Mouse (Mus musculus) midbrain, postnatal 0 days (tissue): ENCODE measurements around the gene Stx11. TPM values are rescaled to one million over a fixed set of nuclear protein-coding genes. Genes with fewer than 3 reads are reported as not detected.

Source experiments
- ATAC-seq: fragments of 200-750 bp; cut with Nextera tagmentation; 2 replicates; pipeline ENCODE4 v1.8.0; 2017; ENCODE audit warnings: moderate number of reproducible peaks, mild to moderate bottlenecking, moderate TSS enrichment, moderate library complexity; ENCODE audit not compliant: low FRiP score
- DNase-seq: peaks from one replicate; pipeline ENCODE4 v3.0.0-alpha.2; 2015; ENCODE audit warnings: low spot score
- H3K27ac ChIP-seq: fragments of 300-500 bp; sonication (generic); 2 replicates; pipeline ENCODE4 v1.5.1; 2014; ENCODE audit warnings: low read depth, mild to moderate bottlenecking, low read length, mixed read lengths
- H3K27me3 ChIP-seq: fragments of 300-500 bp; sonication (generic); 2 replicates; pipeline ENCODE4 v1.6.1; 2014; ENCODE audit warnings: low read length, control low read depth, mixed read lengths; ENCODE audit not compliant: insufficient read depth
- H3K36me3 ChIP-seq: fragments of 300-500 bp; sonication (generic); 2 replicates; pipeline ENCODE4 v1.6.1; 2014; ENCODE audit warnings: low read length, control low read depth, mixed read lengths; ENCODE audit not compliant: insufficient read depth
- H3K4me1 ChIP-seq: fragments of 300-500 bp; sonication (generic); 2 replicates; pipeline ENCODE4 v1.6.1; 2014; ENCODE audit warnings: mild to moderate bottlenecking, control low read depth, antibody characterized with exemption, low read length, mixed read lengths; ENCODE audit not compliant: insufficient read depth
- H3K4me2 ChIP-seq: fragments of 300-500 bp; sonication (generic); 2 replicates; pipeline ENCODE4 v1.6.1; 2014; ENCODE audit warnings: low read depth, mild to moderate bottlenecking, low read length, mixed read lengths; ENCODE audit not compliant: poor library complexity, severe bottlenecking
- H3K4me3 ChIP-seq: fragments of 300-500 bp; sonication (generic); 2 replicates; pipeline ENCODE4 v1.5.1; 2014; ENCODE audit warnings: low read depth, mild to moderate bottlenecking, low read length, moderate library complexity
- H3K9ac ChIP-seq: fragments of 300-500 bp; sonication (generic); replicated peaks from 2 replicates; pipeline ENCODE4 v1.6.1; 2014; ENCODE audit warnings: mild to moderate bottlenecking, low read length, moderate library complexity, mixed read lengths; ENCODE audit not compliant: poor library complexity, severe bottlenecking
- H3K9me3 ChIP-seq: fragments of 300-500 bp; sonication (generic); 2 replicates; pipeline ENCODE4 v1.6.1; 2016; ENCODE audit warnings: low read length, control low read depth
- CTCF ChIP-seq: IDR thresholded peaks from 2 replicates; pipeline ENCODE4 v1.5.1; 2016; ENCODE audit warnings: antibody characterized with exemption, mild to moderate bottlenecking
- WGBS: fragments of 180-500 bp; shearing (Covaris S2); extraction: QIAGEN DNeasy Blood & Tissue Kit; methylation state at CpG from one replicate; pipeline ENCODE4 v1.1.7; 2014; 5-methylcytosine and 5-hydroxymethylcytosine counted together
- polyA plus RNA-seq: library from polyadenylated mRNA; unstranded; fragments of >200 nt; fragmentation: Nextera tagmentation; extraction: Ambion mirVana; gene quantifications from 2 replicates; pipeline ENCODE4 v1.2.1, GENCODE M21; 2015
- total RNA-seq: library from RNA; depleted of rRNA; stranded (reverse); fragments of >200 nt; gene quantifications from 2 replicates; pipeline ENCODE4 v1.2.3, GENCODE M21; 2014; rRNA removed

Stx11 gene
- total and polyA plus RNA-seq, 2 experiments from 2014 or later = 1.1 to 7.8 TPM

DNA sequence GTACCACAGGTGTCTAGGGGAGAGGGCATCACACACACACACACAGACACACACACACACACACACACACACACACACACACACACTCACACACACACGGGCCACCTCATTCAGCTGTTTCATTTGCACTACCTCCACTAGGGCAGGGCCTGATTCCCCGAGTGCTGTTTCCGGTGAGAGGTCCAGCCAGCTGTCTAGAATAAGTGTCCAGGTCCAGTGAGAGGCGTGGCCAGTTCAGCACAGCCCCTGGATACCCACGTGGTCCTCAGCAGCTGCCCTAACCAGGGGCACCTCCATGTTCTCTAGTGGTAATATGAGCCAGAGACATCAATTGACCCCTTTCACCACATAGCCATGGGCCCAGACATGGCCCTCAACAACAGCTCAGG lies 60.0 kb downstream of the Stx11 start:
- H3K9ac ChIP-seq = no peak overlapping the region
- 82% methylated on average over 5 of the region's 5 CpGs for WGBS
- no peak overlapping the region for H3K4me2 ChIP-seq
- no peaks in the 10 kb centered on the region for H3K4me1 ChIP-seq
- no peak for TF ChIP-seq CTCF
- no peaks in the 10 kb centered on the region for H3K9me3 ChIP-seq
- DNase-seq (no peak), ATAC-seq (no peak)
- H3K36me3 ChIP-seq = no peaks in the 10 kb centered on the region
- H3K27me3 ChIP-seq = no peaks in the 10 kb centered on the region
- no peak overlapping the region for H3K4me3 ChIP-seq
- H3K27ac ChIP-seq = no peak overlapping the region

DNA sequence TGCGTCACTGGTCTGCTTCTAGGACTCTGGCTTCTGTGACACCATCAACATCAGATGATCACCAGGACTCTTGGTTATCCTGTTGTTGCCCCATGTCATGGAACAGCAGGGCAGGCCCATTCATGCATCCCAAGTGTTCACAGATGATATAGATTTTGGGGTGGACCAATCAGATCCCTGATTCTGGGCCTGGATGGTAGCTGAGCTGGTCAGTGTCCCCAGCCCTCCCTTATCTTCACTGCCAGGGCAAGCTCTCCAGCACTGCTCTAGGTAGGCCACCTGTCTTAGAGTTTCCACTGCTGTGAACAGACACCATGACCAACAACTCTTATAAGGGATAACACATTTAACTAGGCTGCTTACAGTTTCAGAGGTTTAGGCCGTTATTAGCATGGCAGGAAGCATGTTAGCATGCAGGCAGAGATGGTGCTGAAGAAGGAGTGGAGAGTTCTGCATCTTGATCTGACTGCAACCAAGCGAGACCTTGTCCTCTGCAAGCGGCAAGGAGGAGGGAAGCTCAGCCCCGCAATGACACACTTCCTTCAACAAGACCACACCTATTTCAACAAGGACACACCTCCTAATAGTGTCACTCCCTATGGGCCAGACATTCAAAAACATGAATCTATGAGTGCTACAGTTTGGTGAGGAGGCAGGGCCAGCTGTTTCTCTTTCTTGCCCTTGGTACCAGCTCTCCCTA lies 60.5 kb downstream of the Stx11 start:
- Histone ChIP-seq H3K36me3 (no peaks in the 10 kb centered on the region), H3K27ac (no peak overlapping the region), H3K4me2 (no peak overlapping the region), H3K9ac (no peak overlapping the region), H3K4me1 (no peaks in the 10 kb centered on the region), H3K4me3 (no peak overlapping the region), H3K9me3 (no peaks in the 10 kb centered on the region), H3K27me3 (no peaks in the 10 kb centered on the region)
- no peak for TF ChIP-seq CTCF
- no peak for DNase-seq
- ATAC-seq = no peak
- WGBS = 85% methylated on average over 5 of the region's 5 CpGs

DNA sequence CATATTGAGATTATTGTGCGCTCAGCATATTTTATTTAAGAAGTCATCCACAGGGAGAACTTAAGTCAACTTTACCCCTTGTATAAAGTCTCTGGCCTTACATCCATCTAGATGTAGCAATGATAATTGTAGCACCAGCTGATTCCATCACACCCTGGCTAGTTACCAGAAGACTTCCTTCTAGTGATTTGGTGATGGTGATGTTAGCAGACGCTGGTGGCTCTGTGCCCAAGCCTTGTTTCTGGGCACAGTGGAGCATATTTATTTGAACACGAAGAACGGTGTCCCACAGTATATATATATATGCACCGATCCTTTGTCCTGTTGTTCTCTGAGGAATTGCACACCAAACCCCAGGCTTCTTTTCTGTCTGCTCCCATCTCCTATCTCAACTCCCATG lies 64.2 kb downstream of the Stx11 start:
- Histone ChIP-seq H3K4me3 (no peak overlapping the region), H3K27me3 (no peaks in the 10 kb centered on the region), H3K27ac (no peak overlapping the region), H3K9me3 (no peaks in the 10 kb centered on the region), H3K4me1 (no peaks in the 10 kb centered on the region), H3K36me3 (no peaks in the 10 kb centered on the region), H3K4me2 (no peak overlapping the region), H3K9ac (no peak overlapping the region)
- ATAC-seq = no peak
- no peak for TF ChIP-seq CTCF
- DNase-seq = peak; percentile 8
- WGBS = 89% methylated on average over 5 of the region's 5 CpGs

DNA sequence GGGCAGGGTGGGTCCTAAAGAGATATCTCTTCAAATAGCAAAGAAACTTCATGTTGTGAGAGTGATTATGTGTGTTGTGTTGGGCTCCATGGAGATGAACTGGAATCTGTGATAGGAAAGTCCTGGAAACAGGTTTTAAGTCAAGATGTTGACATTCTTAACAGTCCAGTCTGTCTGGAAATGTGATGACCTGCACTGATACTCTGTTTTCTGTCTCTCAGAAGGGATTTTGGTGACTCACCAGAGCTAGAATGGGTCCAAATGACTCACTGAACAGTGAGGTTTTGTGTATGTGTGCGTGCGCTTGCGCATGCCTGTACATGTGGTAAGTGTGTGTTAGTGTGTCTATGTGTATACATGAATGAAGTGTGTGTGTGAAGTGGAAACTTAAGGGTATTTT lies 70.8 kb downstream of the Stx11 start:
- no peak for TF ChIP-seq CTCF
- H3K27me3 ChIP-seq = no peaks in the 10 kb centered on the region
- H3K9me3 ChIP-seq = no peaks in the 10 kb centered on the region
- H3K4me1 ChIP-seq = no peaks in the 10 kb centered on the region
- no peak overlapping the region for H3K9ac ChIP-seq
- no peak overlapping the region for H3K27ac ChIP-seq
- H3K4me2 ChIP-seq = no peak overlapping the region
- H3K4me3 ChIP-seq = no peak overlapping the region
- no peaks in the 10 kb centered on the region for H3K36me3 ChIP-seq
- DNase-seq (no peak), ATAC-seq (no peak)
- 97% methylated on average over 3 of the region's 3 CpGs for WGBS

DNA sequence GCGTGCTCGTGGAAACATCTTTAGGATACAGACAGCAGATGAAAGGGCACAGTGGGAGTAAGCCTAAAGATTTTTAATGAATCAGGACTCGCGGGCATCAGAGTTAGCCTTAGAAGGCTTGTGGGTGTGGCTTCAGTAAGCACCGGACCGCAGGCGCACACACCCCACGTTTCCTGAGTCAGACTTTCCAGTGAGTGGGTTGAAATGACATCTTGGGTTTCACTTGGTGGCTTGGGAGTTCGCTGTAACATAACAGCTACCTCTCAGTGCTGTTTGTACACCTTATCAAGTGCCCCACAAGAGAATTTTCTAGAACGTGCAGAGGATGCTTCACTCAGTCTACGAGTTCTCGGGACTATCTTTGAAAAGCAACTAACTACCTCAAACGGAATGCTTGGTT lies 75.7 kb downstream of the Stx11 start:
- no peaks in the 10 kb centered on the region for H3K27me3 ChIP-seq
- no peak for TF ChIP-seq CTCF
- no peaks in the 10 kb centered on the region for H3K9me3 ChIP-seq
- DNase-seq (no peak), ATAC-seq (no peak)
- no peak overlapping the region for H3K9ac ChIP-seq
- no peak overlapping the region for H3K4me3 ChIP-seq
- WGBS = 75% methylated on average over 13 of the region's 13 CpGs
- H3K36me3 ChIP-seq = no peaks in the 10 kb centered on the region
- H3K4me2 ChIP-seq = no peak overlapping the region
- H3K4me1 ChIP-seq = no peaks in the 10 kb centered on the region
- no peak overlapping the region for H3K27ac ChIP-seq

Other genes with a start within 250 kb of the Stx11 start
- 20.6 and 29.2 TPM in 2 replicates for gene Utrn, start 94.9 kb downstream of the Stx11 start, total RNA-seq
- 13.9 and 15.4 TPM in 2 replicates for gene Utrn, start 94.9 kb downstream of the Stx11 start, polyA plus RNA-seq
- gene Sf3b5, start 41.0 kb upstream of the Stx11 start, total RNA-seq = 18.4 and 24.8 TPM in 2 replicates
- 24.2 and 24.8 TPM in 2 replicates for gene Sf3b5, start 41.0 kb upstream of the Stx11 start, polyA plus RNA-seq
- 39.0 and 122 TPM in 2 replicates for gene Plagl1, start 96.2 kb upstream of the Stx11 start, total RNA-seq
- 16.1 and 20.1 TPM in 2 replicates for gene Plagl1, start 96.2 kb upstream of the Stx11 start, polyA plus RNA-seq
- gene Zc2hc1b, start 213.7 kb upstream of the Stx11 start, total RNA-seq = not detected in 2 replicates
- gene Zc2hc1b, start 213.7 kb upstream of the Stx11 start, polyA plus RNA-seq = not detected in 2 replicates
- 13.3 and 15.6 TPM in 2 replicates for gene Ltv1, start 228.9 kb upstream of the Stx11 start, total RNA-seq
- gene Ltv1, start 228.9 kb upstream of the Stx11 start, polyA plus RNA-seq = 23.5 and 24.5 TPM in 2 replicates